Mouse (Mus musculus): ENCODE data around the gene Olfr1163. TPM values are rescaled to one million over a fixed set of nuclear protein-coding genes. Genes with fewer than 3 reads are reported as not detected.
"Not testable (repeated sequence)": the region's sequence is repeated elsewhere in the genome, so short reads cannot be mapped to it uniquely, and the experiment has no call there.

Olfr1163 gene
- polyA plus RNA-seq (2012; rRNA removed): not detected in 2 replicates

- no peak for DNase-seq (ENCODE audit: extremely low spot score in 1 of 2, low spot score in 1 of 2)
Measured at GRCm38 (mm10) chr2:88071730-88072129, at the start of gene Olfr1163. Olfr1163 (minus strand) TSS chr2:88071830.

GRCm38 (mm10) chr2:88093866-88094265 lies 22.2 kb upstream of the Olfr1163 start, which contains the start of gene Olfr1164:
Olfr1164 (minus strand) TSS chr2:88093966.
- DNase-seq (ENCODE audit: extremely low spot score in 1 of 2, low spot score in 1 of 2): no peak

GRCm38 (mm10) chr2:88063587-88063986 lies 8.0 kb downstream of the Olfr1163 start:
- no peak for DNase-seq (ENCODE audit: extremely low spot score in 1 of 2, low spot score in 1 of 2)

GRCm38 (mm10) chr2:88051029-88051428 lies 20.6 kb downstream of the Olfr1163 start, which contains the start of gene Olfr1162:
Olfr1162 (minus strand) TSS chr2:88051129.
- DNase-seq (ENCODE audit: extremely low spot score in 1 of 2, low spot score in 1 of 2): no peak

- DNase-seq (ENCODE audit: extremely low spot score in 1 of 2, low spot score in 1 of 2): no peak
Measured at GRCm38 (mm10) chr2:88037599-88037998, 34.0 kb downstream of the Olfr1163 start, which contains the start of gene Olfr73. Olfr73 (minus strand) TSS chr2:88037699.

- DNase-seq (ENCODE audit: extremely low spot score in 1 of 2, low spot score in 1 of 2): not testable (repeated sequence)
Measured at GRCm38 (mm10) chr2:88022474-88022873, 49.2 kb downstream of the Olfr1163 start, which contains the start of gene Olfr1161. Olfr1161 (plus strand) TSS chr2:88022774.

Other genes starting within 250 kb of the Olfr1163 start
- gene Olfr1148, start 241.3 kb downstream of the Olfr1163 start, polyA plus RNA-seq (2012; rRNA removed): not detected in 2 replicates
- gene Olfr1150-ps1, start 227.8 kb downstream of the Olfr1163 start, polyA plus RNA-seq (2012; rRNA removed): not detected in 2 replicates
- gene Olfr1151, start 216.0 kb downstream of the Olfr1163 start, polyA plus RNA-seq (2012; rRNA removed): not detected in 2 replicates
- gene Olfr1152, start 205.3 kb downstream of the Olfr1163 start, polyA plus RNA-seq (2012; rRNA removed): not detected in 2 replicates
- gene Olfr1153, start 176.9 kb downstream of the Olfr1163 start, polyA plus RNA-seq (2012; rRNA removed): not detected in 2 replicates
- not detected in 2 replicates for gene Olfr1154, start 166.7 kb downstream of the Olfr1163 start, polyA plus RNA-seq (2012; rRNA removed)
- gene Olfr1155, start 126.7 kb downstream of the Olfr1163 start, polyA plus RNA-seq (2012; rRNA removed): not detected in 2 replicates
- not detected in 2 replicates for gene Olfr1156, start 118.7 kb downstream of the Olfr1163 start, polyA plus RNA-seq (2012; rRNA removed)
- not detected in 2 replicates for gene Olfr1157, start 103.5 kb downstream of the Olfr1163 start, polyA plus RNA-seq (2012; rRNA removed)
- not detected in 2 replicates for gene Olfr74, start 97.2 kb downstream of the Olfr1163 start, polyA plus RNA-seq (2012; rRNA removed)
- gene Olfr1158, start 81.7 kb downstream of the Olfr1163 start, polyA plus RNA-seq (2012; rRNA removed): not detected in 2 replicates
- 0.02 TPM in 1 of 2 replicates, not detected in the other for gene Olfr1160, start 63.6 kb downstream of the Olfr1163 start, polyA plus RNA-seq (2012; rRNA removed)
- gene Olfr1161, start 49.1 kb downstream of the Olfr1163 start, polyA plus RNA-seq (2012; rRNA removed): not detected in 2 replicates
- not detected in 2 replicates for gene Olfr73, start 34.1 kb downstream of the Olfr1163 start, polyA plus RNA-seq (2012; rRNA removed)
- not detected in 2 replicates for gene Olfr1162, start 20.7 kb downstream of the Olfr1163 start, polyA plus RNA-seq (2012; rRNA removed)
- not detected in 2 replicates for gene Olfr1164, start 22.1 kb upstream of the Olfr1163 start, polyA plus RNA-seq (2012; rRNA removed)
- not detected in 2 replicates for gene Olfr1166, start 56.4 kb upstream of the Olfr1163 start, polyA plus RNA-seq (2012; rRNA removed)
- not detected in 2 replicates for gene Olfr1167, start 83.4 kb upstream of the Olfr1163 start, polyA plus RNA-seq (2012; rRNA removed)
- not detected in 2 replicates for gene Olfr1168, start 110.0 kb upstream of the Olfr1163 start, polyA plus RNA-seq (2012; rRNA removed)
- not detected in 2 replicates for gene Olfr1170, start 156.5 kb upstream of the Olfr1163 start, polyA plus RNA-seq (2012; rRNA removed)
- not detected in 2 replicates for gene Olfr1173, start 208.0 kb upstream of the Olfr1163 start, polyA plus RNA-seq (2012; rRNA removed)
- not detected in 2 replicates for gene Olfr1174-ps, start 243.3 kb upstream of the Olfr1163 start, polyA plus RNA-seq (2012; rRNA removed)

Data from frontal cortex, adult 2 months (tissue).